8 mouse cellular contexts compared by ENCODE assay signal in genomic region chr2:153239860-153240480, GRCm38 (mm10). TPM values are rescaled to one million over a fixed set of nuclear protein-coding genes. Genes with fewer than 3 reads are reported as not detected.
DNase-seq lines count a peak whose midpoint lies in the region; ATAC-seq and TF ChIP-seq lines count a peak whose summit lies in the region.

No protein-coding gene starts in this region.

- peak overlapping the region; percentile 13; the same call in 1 of the 2 replicates for H3K27ac ChIP-seq in spleen, adult 2 months (ENCODE audit: insufficient read depth, low read length)
- peak overlapping the region; percentile 86 for H3K27ac ChIP-seq in hindbrain, postnatal 0 days
- no peak overlapping the region; the same call in 1 of the 2 replicates for H3K27ac ChIP-seq in midbrain, embryonic 16.5 days (ENCODE audit: low read length)

- DNase-seq in CD4-positive, CD25-positive, alpha-beta regulatory T cell, adult 2 months (ENCODE audit: low read depth, low spot score), result peak; percentile 21
- no peak for DNase-seq in spleen, adult 2 months (ENCODE audit: low read depth in 1 of 2, low spot score in 2 of 2)
- DNase-seq in spleen, adult 18-20 months, result no peak
- peak; percentile 31 for DNase-seq in hindbrain, postnatal 0 days (ENCODE audit: low spot score)
- DNase-seq in spleen, postnatal 14 days (ENCODE audit: low spot score in 2 of 2), result no peak
- DNase-seq in left cerebral cortex, adult 8-10 months (ENCODE audit: low spot score in 2 of 2), result no peak

- H3K4me1 ChIP-seq in spleen, adult 2 months (ENCODE audit: control insufficient read depth, insufficient read depth, insufficient read length), result peaks cover 4% of the 10 kb centered on the region
- H3K4me1 ChIP-seq in hindbrain, postnatal 0 days (ENCODE audit: insufficient read depth, low read length), result peaks cover 20% of the 10 kb centered on the region
- H3K4me1 ChIP-seq in midbrain, embryonic 16.5 days (ENCODE audit: control insufficient read depth, insufficient read depth, low read length), result peaks cover 37% of the 10 kb centered on the region

- TF ChIP-seq CTCF in spleen, adult 2 months (IDR thresholded peaks at IDR 0.05; ENCODE audit: extremely low read depth, insufficient read depth, insufficient read length, insufficient replicate concordance), result no peak
- no peak for TF ChIP-seq CTCF in hindbrain, postnatal 0 days (IDR thresholded peaks at IDR 0.05; ENCODE audit: low read depth)

- H3K4me3 ChIP-seq in spleen, adult 2 months (ENCODE audit: extremely low read depth, insufficient read depth, insufficient read length), result peak overlapping the region; percentile 91; the same call in 1 of the 2 replicates
- peak overlapping the region; percentile 94 for H3K4me3 ChIP-seq in hindbrain, postnatal 0 days (ENCODE audit: low read length)
- peak overlapping the region; percentile 92 for H3K4me3 ChIP-seq in midbrain, embryonic 16.5 days (ENCODE audit: low read depth, low read length)

- WGBS in spleen, adult 2 months, result 24% methylated on average over 20 of the region's 22 CpGs
- WGBS in hindbrain, postnatal 0 days, result 8% methylated on average over 22 of the region's 22 CpGs
- WGBS in midbrain, embryonic 16.5 days, result 1% methylated on average over 19 of the region's 22 CpGs

- no peaks in the 10 kb centered on the region for H3K27me3 ChIP-seq in spleen, adult 2 months (ENCODE audit: control insufficient read depth, insufficient read depth, low read length)
- H3K27me3 ChIP-seq in hindbrain, postnatal 0 days (ENCODE audit: insufficient read depth, low read length), result no peaks in the 10 kb centered on the region
- H3K27me3 ChIP-seq in midbrain, embryonic 16.5 days (ENCODE audit: control insufficient read depth, insufficient read depth, low read depth, low read length), result no peaks in the 10 kb centered on the region

- peak overlapping the region; percentile 94 for H3K4me2 ChIP-seq in hindbrain, postnatal 0 days (ENCODE audit: low read depth, low read length)
- H3K4me2 ChIP-seq in midbrain, embryonic 16.5 days (ENCODE audit: low read length), result peak overlapping the region; percentile 61

- no peak for TF ChIP-seq POLR2A in spleen, adult 2 months (IDR thresholded peaks at IDR 0.05; ENCODE audit: low read depth, low read length)

- H3K9me3 ChIP-seq in hindbrain, postnatal 0 days (ENCODE audit: low read length), result no peaks in the 10 kb centered on the region
- H3K9me3 ChIP-seq in midbrain, embryonic 16.5 days (replicated peaks; ENCODE audit: control insufficient read depth, low read length, poor library complexity, severe bottlenecking), result no peaks in the 10 kb centered on the region

- peaks cover 4% of the 10 kb centered on the region; the same call in 1 of the 2 replicates for H3K36me3 ChIP-seq in spleen, adult 2 months (ENCODE audit: control insufficient read depth, insufficient read depth, low read length)
- peaks cover 10% of the 10 kb centered on the region for H3K36me3 ChIP-seq in hindbrain, postnatal 0 days (ENCODE audit: insufficient read depth, low read length)
- H3K36me3 ChIP-seq in midbrain, embryonic 16.5 days (ENCODE audit: control insufficient read depth, insufficient read depth, low read length), result peaks cover 5% of the 10 kb centered on the region

- no peak for ATAC-seq in CD4-positive, CD25-positive, alpha-beta regulatory T cell, adult 4 months
- no peak for ATAC-seq in hindbrain, postnatal 0 days
- no peak for ATAC-seq in midbrain, embryonic 16.5 days

- peak overlapping the region; percentile 95 for H3K9ac ChIP-seq in hindbrain, postnatal 0 days (replicated peaks; ENCODE audit: low read length)
- peak overlapping the region; percentile 97 for H3K9ac ChIP-seq in midbrain, embryonic 16.5 days (ENCODE audit: low read depth, low read length)

RNA-seq across cellular contexts. Expression of gene Plagl2, which starts 1.3 kb away (rescaled TPM):
- polyA plus RNA-seq in CD4-positive, CD25-positive, alpha-beta regulatory T cell, adult 4 months (2017; shearing (Covaris generic)), result 10 to 100 TPM; 20.2 to 23.1 TPM
- polyA plus RNA-seq in spleen, adult 2 months (2012; rRNA removed), result 10.7 and 11.3 TPM in 2 replicates
- 5.0 and 6.4 TPM in 2 replicates for total RNA-seq in hindbrain, postnatal 0 days (2014; rRNA removed)
- polyA plus RNA-seq in hindbrain, postnatal 0 days (2015; fragmentation: Nextera tagmentation; extraction: Ambion mirVana), result 2.3 and 2.4 TPM in 2 replicates
- 5.2 and 5.4 TPM in 2 replicates for polyA plus RNA-seq in midbrain, embryonic 16.5 days (2015; fragmentation: Nextera tagmentation; extraction: Ambion mirVana)
- total RNA-seq in left cerebral cortex, adult 8-10 months (2022), result 1 to 10 TPM; 5.8 to 6.8 (median 6.1) TPM

RNA-seq across cellular contexts. Expression of gene Pofut1, which starts 1.4 kb away (rescaled TPM):
- 10 to 100 TPM in 1 of 2 experiments, 1 to 10 TPM in 1; 9.4 to 11.9 TPM for polyA plus RNA-seq in CD4-positive, CD25-positive, alpha-beta regulatory T cell, adult 4 months (2017; shearing (Covaris generic))
- polyA plus RNA-seq in spleen, adult 2 months (2012; rRNA removed), result 18.7 and 22.5 TPM in 2 replicates
- 20.7 and 23.6 TPM in 2 replicates for total RNA-seq in hindbrain, postnatal 0 days (2014; rRNA removed)
- polyA plus RNA-seq in hindbrain, postnatal 0 days (2015; fragmentation: Nextera tagmentation; extraction: Ambion mirVana), result 4.3 and 4.8 TPM in 2 replicates
- polyA plus RNA-seq in midbrain, embryonic 16.5 days (2015; fragmentation: Nextera tagmentation; extraction: Ambion mirVana), result 5.2 and 6.4 TPM in 2 replicates
- total RNA-seq in left cerebral cortex, adult 8-10 months (2022), result 10 to 100 TPM; 16.2 to 17.9 (median 17.3) TPM

RNA-seq across cellular contexts. Expression of gene Tspyl3, which starts 14.7 kb away (rescaled TPM):
- polyA plus RNA-seq in CD4-positive, CD25-positive, alpha-beta regulatory T cell, adult 4 months (2017; shearing (Covaris generic)), result 10 to 100 TPM; 23.8 to 25.2 TPM
- 16.1 and 20.0 TPM in 2 replicates for polyA plus RNA-seq in spleen, adult 2 months (2012; rRNA removed)
- 30.1 and 33.0 TPM in 2 replicates for total RNA-seq in hindbrain, postnatal 0 days (2014; rRNA removed)
- polyA plus RNA-seq in hindbrain, postnatal 0 days (2015; fragmentation: Nextera tagmentation; extraction: Ambion mirVana), result 39.9 and 42.4 TPM in 2 replicates
- polyA plus RNA-seq in midbrain, embryonic 16.5 days (2015; fragmentation: Nextera tagmentation; extraction: Ambion mirVana), result 50.3 and 57.1 TPM in 2 replicates
- 10 to 100 TPM; 26.5 to 30.0 (median 27.9) TPM for total RNA-seq in left cerebral cortex, adult 8-10 months (2022)

RNA-seq across cellular contexts. Expression of gene Kif3b, which starts 51.2 kb away (rescaled TPM):
- 10 to 100 TPM; 11.2 to 13.0 TPM for polyA plus RNA-seq in CD4-positive, CD25-positive, alpha-beta regulatory T cell, adult 4 months (2017; shearing (Covaris generic))
- 5.1 and 5.6 TPM in 2 replicates for polyA plus RNA-seq in spleen, adult 2 months (2012; rRNA removed)
- 38.1 and 42.3 TPM in 2 replicates for total RNA-seq in hindbrain, postnatal 0 days (2014; rRNA removed)
- 17.6 and 17.7 TPM in 2 replicates for polyA plus RNA-seq in hindbrain, postnatal 0 days (2015; fragmentation: Nextera tagmentation; extraction: Ambion mirVana)
- 25.8 and 26.9 TPM in 2 replicates for polyA plus RNA-seq in midbrain, embryonic 16.5 days (2015; fragmentation: Nextera tagmentation; extraction: Ambion mirVana)
- 10 to 100 TPM; 49.9 to 53.8 (median 52.3) TPM for total RNA-seq in left cerebral cortex, adult 8-10 months (2022)

Comparison
In these comparisons a context has a peak if more than half of its experiments do, and no peak if none do; other contexts are left out.
1. DNase-seq: peak in CD4-positive, CD25-positive, alpha-beta regulatory T cell, adult 2 months (single experiment) and hindbrain, postnatal 0 days (single experiment); none in spleen, adult 2 months (0 of 2), spleen, adult 18-20 months (0 of 2), spleen, postnatal 14 days (0 of 2) and left cerebral cortex, adult 8-10 months (0 of 2).
2. Peak in every context shown above with its lines, with median percentiles within 50 percentile points of each other: H3K4me3 ChIP-seq.